Mouse (Mus musculus) cerebellum, adult 2 months (tissue): ENCODE results near the gene Il1r2.

ENCODE experiments used
- CTCF ChIP-seq: fragments of 200-500 bp; IDR thresholded peaks from 2 replicates; pipeline ENCODE4 v1.5.1; 2011; ENCODE audit warnings: low read depth, mild to moderate bottlenecking, control low read depth, low read length, moderate library complexity, borderline replicate concordance; ENCODE audit not compliant: insufficient read depth
- POLR2A ChIP-seq: fragments of 200-500 bp; IDR thresholded peaks from 2 replicates; pipeline ENCODE4 v1.6.1; 2011; ENCODE audit warnings: low read length, control low read depth, borderline replicate concordance; ENCODE audit not compliant: insufficient read depth

- TF ChIP-seq CTCF (no peak), POLR2A (no peak)
These were observed 55.4 kb downstream of the Il1r2 start for GRCm38 (mm10) chr1:40129321-40129720.
